Mouse (Mus musculus): Measurements from ENCODE around the gene Boll. TPM values are rescaled to one million over a fixed set of nuclear protein-coding genes. Genes with fewer than 3 reads are reported as not detected.

Boll gene
- polyA plus RNA-seq, 1 experiment, result not detected

DNA sequence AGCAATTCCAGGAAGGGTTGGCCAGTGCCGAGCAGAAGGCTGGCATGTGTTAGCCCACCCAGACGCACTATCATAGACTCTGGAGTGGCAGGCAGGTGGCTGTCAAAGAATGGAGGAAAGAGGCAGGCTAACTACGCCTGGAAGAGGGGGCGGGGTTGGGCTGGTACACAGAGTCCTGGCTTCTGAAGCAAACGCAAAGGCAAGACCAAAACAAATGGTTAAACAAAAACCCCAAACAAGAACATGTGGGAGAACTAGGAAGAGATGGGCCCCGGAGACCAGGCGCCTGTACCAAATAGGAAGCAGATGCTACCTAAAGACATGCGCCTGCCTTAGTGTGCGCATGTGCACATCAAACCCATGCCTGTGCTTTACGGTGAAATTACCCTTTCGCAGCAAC is 139.2 kb downstream of the Boll start:
- Histone ChIP-seq H3K4me1 (ENCODE audit: control insufficient read depth, insufficient read depth, low read length) (no peaks in the 10 kb centered on the region; the same call in 1 of the 2 replicates), H3K27ac (ENCODE audit: insufficient read depth, low read length) (no peak overlapping the region), H3K27me3 (ENCODE audit: control insufficient read depth, insufficient read depth, low read length) (no peaks in the 10 kb centered on the region; the same call in 1 of the 2 replicates), H3K4me3 (replicated peaks; ENCODE audit: insufficient read depth, low read depth, low read length) (no peak overlapping the region)
- DNase-seq, result peak; percentile 27 to 36
- TF ChIP-seq CTCF (IDR thresholded peaks at IDR 0.05; ENCODE audit: borderline replicate concordance, insufficient read depth, low read depth, low read length) (no peak), POLR2A (IDR thresholded peaks at IDR 0.05; ENCODE audit: borderline replicate concordance, insufficient read depth, low read length) (no peak)
- 31% methylated on average over 11 of the region's 11 CpGs for WGBS

GRCm38 (mm10) chr1:55223026-55223425 is 140.2 kb downstream of the Boll start:
- Histone ChIP-seq H3K27ac (ENCODE audit: insufficient read depth, low read length) (no peak overlapping the region), H3K27me3 (ENCODE audit: control insufficient read depth, insufficient read depth, low read length) (no peaks in the 10 kb centered on the region; the same call in 1 of the 2 replicates), H3K4me1 (ENCODE audit: control insufficient read depth, insufficient read depth, low read length) (no peaks in the 10 kb centered on the region; the same call in 1 of the 2 replicates), H3K4me3 (replicated peaks; ENCODE audit: insufficient read depth, low read depth, low read length) (no peak overlapping the region)
- no peak for DNase-seq
- TF ChIP-seq CTCF (IDR thresholded peaks at IDR 0.05; ENCODE audit: borderline replicate concordance, insufficient read depth, low read depth, low read length), result no peak
- 90% methylated on average over 7 of the region's 7 CpGs for WGBS

DNA sequence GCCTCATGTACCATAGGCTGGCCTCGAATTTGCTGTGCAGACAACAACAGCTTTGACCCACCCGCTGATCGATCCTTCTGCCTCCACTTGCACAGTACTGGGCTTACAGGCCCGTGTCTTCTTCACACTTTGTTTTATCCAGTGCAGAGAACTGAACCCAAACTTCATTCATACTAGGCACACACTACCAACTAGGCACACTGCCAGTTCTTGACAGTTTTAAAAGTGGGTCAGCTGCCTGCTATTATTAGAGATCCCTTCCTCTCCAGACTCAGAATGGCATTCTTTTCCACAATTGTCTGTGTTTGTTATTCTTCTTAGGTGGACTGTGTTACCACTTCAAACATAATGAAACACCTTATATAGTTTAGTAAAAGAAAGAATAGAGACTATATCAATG is 141.9 kb downstream of the Boll start:
- H3K4me1 ChIP-seq (ENCODE audit: control insufficient read depth, insufficient read depth, low read length), result no peaks in the 10 kb centered on the region; the same call in 1 of the 2 replicates
- no peaks in the 10 kb centered on the region; the same call in 1 of the 2 replicates for H3K27me3 ChIP-seq (ENCODE audit: control insufficient read depth, insufficient read depth, low read length)
- H3K27ac ChIP-seq (ENCODE audit: insufficient read depth, low read length), result no peak overlapping the region
- 39% methylated on average over 4 of the region's 4 CpGs for WGBS
- no peak overlapping the region for H3K4me3 ChIP-seq (replicated peaks; ENCODE audit: insufficient read depth, low read depth, low read length)
- no peak for TF ChIP-seq POLR2A (IDR thresholded peaks at IDR 0.05; ENCODE audit: borderline replicate concordance, insufficient read depth, low read length)
- no peak for TF ChIP-seq CTCF (IDR thresholded peaks at IDR 0.05; ENCODE audit: borderline replicate concordance, insufficient read depth, low read depth, low read length)
- peak in 1 of 2 experiments; percentile 60 for DNase-seq

GRCm38 (mm10) chr1:55217191-55217590 is 146.1 kb downstream of the Boll start:
- DNase-seq, result no peak
- 35% methylated on average over 2 of the region's 2 CpGs for WGBS
- no peak overlapping the region for H3K27ac ChIP-seq (ENCODE audit: insufficient read depth, low read length)
- H3K4me1 ChIP-seq (ENCODE audit: control insufficient read depth, insufficient read depth, low read length), result no peaks in the 10 kb centered on the region; the same call in 1 of the 2 replicates
- H3K27me3 ChIP-seq (ENCODE audit: control insufficient read depth, insufficient read depth, low read length), result no peaks in the 10 kb centered on the region
- no peak for TF ChIP-seq CTCF (IDR thresholded peaks at IDR 0.05; ENCODE audit: borderline replicate concordance, insufficient read depth, low read depth, low read length)
- TF ChIP-seq POLR2A (IDR thresholded peaks at IDR 0.05; ENCODE audit: borderline replicate concordance, insufficient read depth, low read length), result no peak
- H3K4me3 ChIP-seq (replicated peaks; ENCODE audit: insufficient read depth, low read depth, low read length), result no peak overlapping the region

- Histone ChIP-seq H3K4me1 (ENCODE audit: control insufficient read depth, insufficient read depth, low read length) (no peaks in the 10 kb centered on the region), H3K27me3 (ENCODE audit: control insufficient read depth, insufficient read depth, low read length) (no peaks in the 10 kb centered on the region), H3K4me3 (replicated peaks; ENCODE audit: insufficient read depth, low read depth, low read length) (no peak overlapping the region), H3K27ac (ENCODE audit: insufficient read depth, low read length) (no peak overlapping the region)
- DNase-seq, result no peak
- no peak for TF ChIP-seq CTCF (IDR thresholded peaks at IDR 0.05; ENCODE audit: borderline replicate concordance, insufficient read depth, low read depth, low read length)
- TF ChIP-seq POLR2A (IDR thresholded peaks at IDR 0.05; ENCODE audit: borderline replicate concordance, insufficient read depth, low read length), result no peak
- WGBS, result 74% methylated on average over 11 of the region's 11 CpGs
Observed at GRCm38 (mm10) chr1:55215185-55215813, 148.0 kb downstream of the Boll start.

DNA sequence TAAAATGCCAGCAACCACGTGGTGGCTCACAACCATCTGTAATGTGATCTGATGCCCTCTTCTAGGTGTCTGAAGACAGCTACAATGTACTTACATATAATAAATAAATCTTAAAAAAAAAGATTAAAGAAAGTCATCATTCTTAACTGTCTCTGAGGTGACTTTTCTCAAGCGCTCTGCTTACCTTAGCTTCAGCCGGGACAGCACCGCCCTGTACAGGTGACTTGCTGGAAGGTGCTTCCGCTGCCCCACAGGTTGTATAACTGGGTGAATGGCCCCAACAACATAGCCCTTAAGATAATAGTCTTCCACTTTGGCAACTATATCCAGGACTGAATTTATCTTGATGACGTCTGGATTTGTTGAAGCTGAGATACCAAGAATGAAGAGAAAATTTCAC is 149.3 kb downstream of the Boll start:
- no peak for DNase-seq
- whole genome bisulfite sequencing, result 92% methylated on average over 6 of the region's 6 CpGs
- no peaks in the 10 kb centered on the region for H3K4me1 ChIP-seq (ENCODE audit: control insufficient read depth, insufficient read depth, low read length)
- H3K27ac ChIP-seq (ENCODE audit: insufficient read depth, low read length), result no peak overlapping the region
- H3K27me3 ChIP-seq (ENCODE audit: control insufficient read depth, insufficient read depth, low read length), result no peaks in the 10 kb centered on the region
- H3K4me3 ChIP-seq (replicated peaks; ENCODE audit: insufficient read depth, low read depth, low read length), result no peak overlapping the region
- no peak for TF ChIP-seq CTCF (IDR thresholded peaks at IDR 0.05; ENCODE audit: borderline replicate concordance, insufficient read depth, low read depth, low read length)
- no peak for TF ChIP-seq POLR2A (IDR thresholded peaks at IDR 0.05; ENCODE audit: borderline replicate concordance, insufficient read depth, low read length)

- no peak overlapping the region for H3K4me3 ChIP-seq (replicated peaks; ENCODE audit: insufficient read depth, low read depth, low read length)
- no peak for DNase-seq
- TF ChIP-seq POLR2A (IDR thresholded peaks at IDR 0.05; ENCODE audit: borderline replicate concordance, insufficient read depth, low read length) (no peak), CTCF (IDR thresholded peaks at IDR 0.05; ENCODE audit: borderline replicate concordance, insufficient read depth, low read depth, low read length) (no peak)
- H3K4me1 ChIP-seq (ENCODE audit: control insufficient read depth, insufficient read depth, low read length), result no peaks in the 10 kb centered on the region
- no peak overlapping the region for H3K27ac ChIP-seq (ENCODE audit: insufficient read depth, low read length)
- no peaks in the 10 kb centered on the region for H3K27me3 ChIP-seq (ENCODE audit: control insufficient read depth, insufficient read depth, low read length)
- WGBS, result 79% methylated on average over 6 of the region's 6 CpGs
Observed at GRCm38 (mm10) chr1:55213475-55213874, 149.8 kb downstream of the Boll start.

GRCm38 (mm10) chr1:55212771-55213170 is 150.5 kb downstream of the Boll start:
- WGBS, result 89% methylated on average over 4 of the region's 4 CpGs
- no peak for DNase-seq
- Histone ChIP-seq H3K27me3 (ENCODE audit: control insufficient read depth, insufficient read depth, low read length) (no peaks in the 10 kb centered on the region), H3K27ac (ENCODE audit: insufficient read depth, low read length) (no peak overlapping the region), H3K4me3 (replicated peaks; ENCODE audit: insufficient read depth, low read depth, low read length) (no peak overlapping the region), H3K4me1 (ENCODE audit: control insufficient read depth, insufficient read depth, low read length) (no peaks in the 10 kb centered on the region)
- TF ChIP-seq CTCF (IDR thresholded peaks at IDR 0.05; ENCODE audit: borderline replicate concordance, insufficient read depth, low read depth, low read length), result no peak
- no peak for TF ChIP-seq POLR2A (IDR thresholded peaks at IDR 0.05; ENCODE audit: borderline replicate concordance, insufficient read depth, low read length)

Measured in cerebellum, adult 2 months (tissue).